Mouse (Mus musculus) ovary, postnatal 14 days (tissue): ENCODE measurements around the gene Dpp7.

ENCODE experiments used
- DNase-seq: peaks from one replicate; pipeline ENCODE4 v3.0.0; 2022; ENCODE audit warnings: low spot score

Gene Dpp7

GRCm38 (mm10) chr2:25310180-25310579, 46.0 kb downstream of the Dpp7 start:
- no peak for DNase-seq

- DNase-seq, result no peak
These were observed 50.4 kb downstream of the Dpp7 start for GRCm38 (mm10) chr2:25305587-25306359.

GRCm38 (mm10) chr2:25304657-25305541, 51.3 kb downstream of the Dpp7 start:
- no peak for DNase-seq

- DNase-seq, result no peak
These were observed 52.1 kb downstream of the Dpp7 start for GRCm38 (mm10) chr2:25303931-25304656.

- DNase-seq, result no peak
These were observed 52.7 kb downstream of the Dpp7 start for GRCm38 (mm10) chr2:25303452-25303851.
